Mouse (Mus musculus) cerebellum, postnatal 10 days (tissue): ENCODE measurements around the gene Gm21863.
"Not testable (repeated sequence)": the region's sequence is repeated elsewhere in the genome, so short reads cannot be mapped to it uniquely, and the experiment has no call there.

ENCODE experiments used
- DNase-seq, 2 experiments: peaks; one replicate each; pipeline ENCODE4 v3.0.0; 2021; ENCODE audit warnings: mixed read lengths in 2 of 2

The Gm21863 gene

GRCm38 (mm10) chr12:19953869-19954555 lies at the start of gene Gm21863:
Gm21863 (plus strand) TSS chr12:19954505.
- not testable (repeated sequence) for DNase-seq

GRCm38 (mm10) chr12:19928049-19928448 lies 26.3 kb upstream of the Gm21863 start:
- DNase-seq = not testable (repeated sequence)
